In genomic region chr9:78358053-78358452, GRCm38 (mm10) we compare ENCODE assay signal across 9 mouse cellular contexts. TPM values are rescaled to one million over a fixed set of nuclear protein-coding genes. Genes with fewer than 3 reads are reported as not detected.
A peak's percentile ranks its signal among the peaks of the same experiment; 100 is the strongest.
DNase-seq lines count a peak whose midpoint lies in the region; ATAC-seq and TF ChIP-seq lines count a peak whose summit lies in the region.
"Had no signal": no experiment of that assay in that cellular context is flagged by ENCODE, and none has a peak within 500 bp of the region (broad histone marks: within the 10 kb centered on the region; RNA-seq: fewer than 3 reads in every experiment).

No protein-coding gene starts in this region.

- no peak overlapping the region for H3K4me3 ChIP-seq in kidney, postnatal 0 days (replicated peaks; ENCODE audit: low read depth, low read length)

- no peaks in the 10 kb centered on the region for H3K9me3 ChIP-seq in kidney, postnatal 0 days (replicated peaks; ENCODE audit: low read length)

- no peaks in the 10 kb centered on the region for H3K4me1 ChIP-seq in kidney, postnatal 0 days (replicated peaks; ENCODE audit: insufficient read depth, low read length)

- peak; percentile 48 for DNase-seq in CD4-positive helper T cell, adult 2 months (ENCODE audit: low read depth, low spot score)
- peak; percentile 47 for DNase-seq in adrenal gland, adult 2 months
- peak; percentile 54 for DNase-seq in embryo, embryonic 11.5 days (ENCODE audit: low read depth, low spot score)
- DNase-seq in heart, adult 8-10 months (ENCODE audit: low spot score): peak; percentile 44
- peak; percentile 69 for DNase-seq in kidney, postnatal 0 days (ENCODE audit: low spot score)
- DNase-seq in lung, adult 18-20 months: peak; percentile 41 to 64
- peak; percentile 83 for DNase-seq in retina, postnatal 1 day
- DNase-seq in thymus, postnatal 4 days: peak; percentile 83

- WGBS in kidney, postnatal 0 days: 14% methylated on average over 9 of the region's 9 CpGs

- no peak overlapping the region for H3K4me2 ChIP-seq in kidney, postnatal 0 days (ENCODE audit: low read length)

- H3K9ac ChIP-seq in kidney, postnatal 0 days (ENCODE audit: low read depth, low read length): no peak overlapping the region

- ATAC-seq in kidney, postnatal 0 days (replicated peaks; ENCODE audit: low FRiP score, low read depth): peak; percentile 64

- no peaks in the 10 kb centered on the region for H3K36me3 ChIP-seq in kidney, postnatal 0 days (ENCODE audit: insufficient read depth, low read length)

- H3K27me3 ChIP-seq in kidney, postnatal 0 days (ENCODE audit: insufficient read depth, low read length): no peaks in the 10 kb centered on the region

- peak; percentile 78 for TF ChIP-seq CTCF in kidney, postnatal 0 days (IDR thresholded peaks at IDR 0.05; ENCODE audit: low read depth)

- H3K27ac ChIP-seq in kidney, postnatal 0 days: no peak overlapping the region

RNA-seq across cellular contexts. Expression of gene Gsta2, which starts 2.5 kb away (rescaled TPM):
- 10 to 100 TPM in 1 of 2 experiments, not detected in 1; 18.6 TPM for total RNA-seq in adrenal gland, adult 2 months (2021)
- not detected in 2 replicates for polyA plus RNA-seq in adrenal gland, adult 2 months (2012; rRNA removed)
- total RNA-seq in heart, adult 8-10 months (2022): 1 to 10 TPM; 1.4 to 4.4 (median 2.6) TPM
- 301 and 320 TPM in 2 replicates for polyA plus RNA-seq in kidney, postnatal 0 days (2015; fragmentation: Nextera tagmentation; extraction: Ambion mirVana)

RNA-seq across cellular contexts. Expression of gene Dppa5a, which starts 9.9 kb away (rescaled TPM):
- total RNA-seq in adrenal gland, adult 2 months (2021): not detected
- polyA plus RNA-seq in adrenal gland, adult 2 months (2012; rRNA removed): not detected in 2 replicates
- not detected for total RNA-seq in heart, adult 8-10 months (2022)
- polyA plus RNA-seq in kidney, postnatal 0 days (2015; fragmentation: Nextera tagmentation; extraction: Ambion mirVana): 0.20 and 0.24 TPM in 2 replicates
- polyA plus RNA-seq: gonadal fat pad, adult 2 months had no signal

RNA-seq across cellular contexts. Expression of gene Ooep, which starts 20.5 kb away (rescaled TPM):
- total RNA-seq in adrenal gland, adult 2 months (2021): not detected
- 0.08 TPM in 1 of 2 replicates, not detected in the other for polyA plus RNA-seq in adrenal gland, adult 2 months (2012; rRNA removed)
- not detected for total RNA-seq in heart, adult 8-10 months (2022)
- 2.9 and 3.0 TPM in 2 replicates for polyA plus RNA-seq in kidney, postnatal 0 days (2015; fragmentation: Nextera tagmentation; extraction: Ambion mirVana)
- polyA plus RNA-seq: gonadal fat pad, adult 2 months had no signal

RNA-seq across cellular contexts. Expression of gene Omt2b, which starts 30.7 kb away (rescaled TPM):
- not detected for total RNA-seq in adrenal gland, adult 2 months (2021)
- not detected in 2 replicates for polyA plus RNA-seq in adrenal gland, adult 2 months (2012; rRNA removed)
- not detected for total RNA-seq in heart, adult 8-10 months (2022)
- not detected in 2 replicates for polyA plus RNA-seq in kidney, postnatal 0 days (2015; fragmentation: Nextera tagmentation; extraction: Ambion mirVana)
- polyA plus RNA-seq: gonadal fat pad, adult 2 months had no signal

RNA-seq across cellular contexts. Expression of gene Ddx43, which starts 37.5 kb away (rescaled TPM):
- total RNA-seq in adrenal gland, adult 2 months (2021): not detected
- polyA plus RNA-seq in adrenal gland, adult 2 months (2012; rRNA removed): 0.06 TPM in 1 of 2 replicates, not detected in the other
- total RNA-seq in heart, adult 8-10 months (2022): not detected
- polyA plus RNA-seq in kidney, postnatal 0 days (2015; fragmentation: Nextera tagmentation; extraction: Ambion mirVana): 0.22 TPM in 2 replicates
- polyA plus RNA-seq: gonadal fat pad, adult 2 months had no signal
